Mouse (Mus musculus): ENCODE results near the gene Vps11. TPM values are rescaled to one million over a fixed set of nuclear protein-coding genes. Genes with fewer than 3 reads are reported as not detected.

Gene Vps11
- polyA plus RNA-seq, 1 experiment, result 33.8 TPM

- Histone ChIP-seq H3K4me3 (ENCODE audit: insufficient read depth, low read length) (peak overlapping the region; percentile 75), H3K27ac (ENCODE audit: insufficient read depth, low read length) (peak overlapping the region; percentile 16; the same call in 1 of the 2 replicates), H3K4me1 (ENCODE audit: control insufficient read depth, insufficient read depth, low read length) (0 out of 2 replicates have a peak, but pooled peaks cover 7% of the 10 kb centered on the region)
- no peak for TF ChIP-seq POLR2A (IDR thresholded peaks at IDR 0.05; ENCODE audit: low read depth, low read length)
- no peak for TF ChIP-seq CTCF (IDR thresholded peaks at IDR 0.05; ENCODE audit: borderline replicate concordance, insufficient read depth, low read length)
These were observed 42.2 kb downstream of the Vps11 start for GRCm38 (mm10) chr9:44319105-44319886.

- Histone ChIP-seq H3K4me1 (ENCODE audit: control insufficient read depth, insufficient read depth, low read length) (0 out of 2 replicates have a peak, but pooled peaks cover 7% of the 10 kb centered on the region), H3K27ac (ENCODE audit: insufficient read depth, low read length) (no peak overlapping the region), H3K4me3 (ENCODE audit: insufficient read depth, low read length) (peak overlapping the region; percentile 75)
- TF ChIP-seq POLR2A (IDR thresholded peaks at IDR 0.05; ENCODE audit: low read depth, low read length) (no peak), CTCF (IDR thresholded peaks at IDR 0.05; ENCODE audit: borderline replicate concordance, insufficient read depth, low read length) (no peak)
These were observed 42.7 kb downstream of the Vps11 start for GRCm38 (mm10) chr9:44318826-44319095.

GRCm38 (mm10) chr9:44318076-44318825 is 43.2 kb downstream of the Vps11 start:
- TF ChIP-seq POLR2A (IDR thresholded peaks at IDR 0.05; ENCODE audit: low read depth, low read length) (no peak), CTCF (IDR thresholded peaks at IDR 0.05; ENCODE audit: borderline replicate concordance, insufficient read depth, low read length) (no peak)
- H3K4me1 ChIP-seq (ENCODE audit: control insufficient read depth, insufficient read depth, low read length), result 0 out of 2 replicates have a peak, but pooled peaks cover 7% of the 10 kb centered on the region
- no peak overlapping the region for H3K27ac ChIP-seq (ENCODE audit: insufficient read depth, low read length)
- H3K4me3 ChIP-seq (ENCODE audit: insufficient read depth, low read length), result peak overlapping the region; percentile 75

GRCm38 (mm10) chr9:44317452-44317851 is 44.0 kb downstream of the Vps11 start:
- Histone ChIP-seq H3K27ac (ENCODE audit: insufficient read depth, low read length) (no peak overlapping the region), H3K4me1 (ENCODE audit: control insufficient read depth, insufficient read depth, low read length) (0 out of 2 replicates have a peak, but pooled peaks cover 7% of the 10 kb centered on the region), H3K4me3 (ENCODE audit: insufficient read depth, low read length) (no peak overlapping the region)
- no peak for TF ChIP-seq CTCF (IDR thresholded peaks at IDR 0.05; ENCODE audit: borderline replicate concordance, insufficient read depth, low read length)
- no peak for TF ChIP-seq POLR2A (IDR thresholded peaks at IDR 0.05; ENCODE audit: low read depth, low read length)

- Histone ChIP-seq H3K4me1 (ENCODE audit: control insufficient read depth, insufficient read depth, low read length) (0 out of 2 replicates have a peak, but pooled peaks cover 7% of the 10 kb centered on the region), H3K4me3 (ENCODE audit: insufficient read depth, low read length) (no peak overlapping the region), H3K27ac (ENCODE audit: insufficient read depth, low read length) (no peak overlapping the region)
- TF ChIP-seq CTCF (IDR thresholded peaks at IDR 0.05; ENCODE audit: borderline replicate concordance, insufficient read depth, low read length), result no peak
These were observed 46.6 kb downstream of the Vps11 start for GRCm38 (mm10) chr9:44314910-44315309.

- TF ChIP-seq POLR2A (IDR thresholded peaks at IDR 0.05; ENCODE audit: low read depth, low read length) (no peak), CTCF (IDR thresholded peaks at IDR 0.05; ENCODE audit: borderline replicate concordance, insufficient read depth, low read length) (no peak)
- Histone ChIP-seq H3K4me1 (ENCODE audit: control insufficient read depth, insufficient read depth, low read length) (0 out of 2 replicates have a peak, but pooled peaks cover 7% of the 10 kb centered on the region), H3K4me3 (ENCODE audit: insufficient read depth, low read length) (no peak overlapping the region), H3K27ac (ENCODE audit: insufficient read depth, low read length) (no peak overlapping the region)
These were observed 47.3 kb downstream of the Vps11 start for GRCm38 (mm10) chr9:44314257-44314547.

GRCm38 (mm10) chr9:44313476-44314256 is 47.8 kb downstream of the Vps11 start:
- no peak for TF ChIP-seq POLR2A (IDR thresholded peaks at IDR 0.05; ENCODE audit: low read depth, low read length)
- TF ChIP-seq CTCF (IDR thresholded peaks at IDR 0.05; ENCODE audit: borderline replicate concordance, insufficient read depth, low read length), result no peak
- Histone ChIP-seq H3K4me1 (ENCODE audit: control insufficient read depth, insufficient read depth, low read length) (0 out of 2 replicates have a peak, but pooled peaks cover 5% of the 10 kb centered on the region), H3K27ac (ENCODE audit: insufficient read depth, low read length) (no peak overlapping the region), H3K4me3 (ENCODE audit: insufficient read depth, low read length) (no peak overlapping the region)

GRCm38 (mm10) chr9:44311136-44312134 is 50.0 kb downstream of the Vps11 start:
- no peak overlapping the region for H3K27ac ChIP-seq (ENCODE audit: insufficient read depth, low read length)
- no peak for TF ChIP-seq CTCF (IDR thresholded peaks at IDR 0.05; ENCODE audit: borderline replicate concordance, insufficient read depth, low read length)
- TF ChIP-seq POLR2A (IDR thresholded peaks at IDR 0.05; ENCODE audit: low read depth, low read length), result no peak
- H3K4me1 ChIP-seq (ENCODE audit: control insufficient read depth, insufficient read depth, low read length), result no peaks in the 10 kb centered on the region
- no peak overlapping the region for H3K4me3 ChIP-seq (ENCODE audit: insufficient read depth, low read length)

- H3K4me1 ChIP-seq (ENCODE audit: control insufficient read depth, insufficient read depth, low read length), result no peaks in the 10 kb centered on the region
- TF ChIP-seq POLR2A (IDR thresholded peaks at IDR 0.05; ENCODE audit: low read depth, low read length) (no peak), CTCF (IDR thresholded peaks at IDR 0.05; ENCODE audit: borderline replicate concordance, insufficient read depth, low read length) (no peak)
- H3K27ac ChIP-seq (ENCODE audit: insufficient read depth, low read length), result no peak overlapping the region
- no peak overlapping the region for H3K4me3 ChIP-seq (ENCODE audit: insufficient read depth, low read length)
These were observed 50.7 kb downstream of the Vps11 start for GRCm38 (mm10) chr9:44310750-44311135.
